Mouse (Mus musculus): ENCODE data around the gene Snrpd3.
A peak's percentile ranks its signal among the peaks of the same experiment; 100 is the strongest.
"Not testable (repeated sequence)": the region's sequence is repeated elsewhere in the genome, so short reads cannot be mapped to it uniquely, and the experiment has no call there.

Snrpd3 gene

GRCm38 (mm10) chr10:75501641-75502040 is 15.7 kb upstream of the Snrpd3 start:
- no peak for DNase-seq (ENCODE audit: low read depth, low spot score)

- DNase-seq (ENCODE audit: low read depth, low spot score), result no peak
Observed at GRCm38 (mm10) chr10:75503692-75504091, 13.7 kb upstream of the Snrpd3 start.

- no peak for DNase-seq (ENCODE audit: low read depth, low spot score)
Observed at GRCm38 (mm10) chr10:75504234-75505129, 12.9 kb upstream of the Snrpd3 start.

- DNase-seq (ENCODE audit: low read depth, low spot score), result no peak
Observed at GRCm38 (mm10) chr10:75505130-75505495, 12.2 kb upstream of the Snrpd3 start.

- not testable (repeated sequence) for DNase-seq (ENCODE audit: low read depth, low spot score)
Observed at GRCm38 (mm10) chr10:75505928-75506327, 11.4 kb upstream of the Snrpd3 start.

- DNase-seq (ENCODE audit: low read depth, low spot score), result no peak
Observed at GRCm38 (mm10) chr10:75510446-75510845, 6.9 kb upstream of the Snrpd3 start.

GRCm38 (mm10) chr10:75511060-75511459 is 6.3 kb upstream of the Snrpd3 start:
- DNase-seq (ENCODE audit: low read depth, low spot score), result no peak

GRCm38 (mm10) chr10:75511897-75512296 is 5.5 kb upstream of the Snrpd3 start:
- DNase-seq (ENCODE audit: low read depth, low spot score), result no peak

- DNase-seq (ENCODE audit: low read depth, low spot score), result no peak
Observed at GRCm38 (mm10) chr10:75512796-75513195, 4.6 kb upstream of the Snrpd3 start.

GRCm38 (mm10) chr10:75513306-75514067 is 3.9 kb upstream of the Snrpd3 start:
- DNase-seq (ENCODE audit: low read depth, low spot score), result no peak

GRCm38 (mm10) chr10:75514361-75514760 is 3.0 kb upstream of the Snrpd3 start:
- no peak for DNase-seq (ENCODE audit: low read depth, low spot score)

- DNase-seq (ENCODE audit: low read depth, low spot score), result no peak
Observed at GRCm38 (mm10) chr10:75515216-75516037, 1.9 kb upstream of the Snrpd3 start.

- no peak for DNase-seq (ENCODE audit: low read depth, low spot score)
Observed at GRCm38 (mm10) chr10:75516038-75516723, 1.2 kb upstream of the Snrpd3 start.

GRCm38 (mm10) chr10:75516724-75517072 is 653 bp upstream of the Snrpd3 start:
- no peak for DNase-seq (ENCODE audit: low read depth, low spot score)

- peak; percentile 97 for DNase-seq (ENCODE audit: low read depth, low spot score)
Observed at GRCm38 (mm10) chr10:75517758-75518143, 400 bp downstream of the Snrpd3 start, which contains the start of gene Gucd1. Gene Gucd1 (minus strand): TSS chr10:75517972.

- no peak for DNase-seq (ENCODE audit: low read depth, low spot score)
Observed at GRCm38 (mm10) chr10:75520581-75520980, 3.2 kb downstream of the Snrpd3 start.

- no peak for DNase-seq (ENCODE audit: low read depth, low spot score)
Observed at GRCm38 (mm10) chr10:75521643-75522042, 4.3 kb downstream of the Snrpd3 start.

GRCm38 (mm10) chr10:75525450-75525849 is 8.1 kb downstream of the Snrpd3 start:
- not testable (repeated sequence) for DNase-seq (ENCODE audit: low read depth, low spot score)

GRCm38 (mm10) chr10:75530322-75530721 is 13.0 kb downstream of the Snrpd3 start:
- no peak for DNase-seq (ENCODE audit: low read depth, low spot score)

- DNase-seq (ENCODE audit: low read depth, low spot score), result peak; percentile 82
Observed at GRCm38 (mm10) chr10:75531532-75532090, 14.3 kb downstream of the Snrpd3 start.

GRCm38 (mm10) chr10:75534216-75534615 is 16.9 kb downstream of the Snrpd3 start:
- DNase-seq (ENCODE audit: low read depth, low spot score), result no peak

Data from CD4-positive helper T cell, adult 2 months (primary cell).